Mouse (Mus musculus) forebrain, embryonic 15.5 days (tissue): Measurements from ENCODE around the gene Scaf1. TPM values are rescaled to one million over a fixed set of nuclear protein-coding genes. Genes with fewer than 3 reads are reported as not detected.
"Not testable (repeated sequence)": the region's sequence is repeated elsewhere in the genome, so short reads cannot be mapped to it uniquely, and the experiment has no call there.

Experiments used
- ATAC-seq: fragments of 200-750 bp; cut with Nextera tagmentation; replicated peaks from 2 replicates; pipeline ENCODE4 v1.8.0; 2017; ENCODE audit warnings: mild to moderate bottlenecking, moderate TSS enrichment, moderate library complexity
- H3K27ac ChIP-seq: fragments of 300-500 bp; sonication (generic); replicated peaks from 2 replicates; pipeline ENCODE4 v1.5.1; 2015; ENCODE audit warnings: mild to moderate bottlenecking, inconsistent platforms
- H3K27me3 ChIP-seq: fragments of 300-500 bp; sonication (generic); 2 replicates; pipeline ENCODE4 v1.6.1; 2015; ENCODE audit warnings: inconsistent platforms
- H3K36me3 ChIP-seq: fragments of 300-500 bp; sonication (generic); 2 replicates; pipeline ENCODE4 v1.6.1; 2015; ENCODE audit warnings: mild to moderate bottlenecking, inconsistent platforms
- H3K4me1 ChIP-seq: fragments of 300-500 bp; sonication (generic); 2 replicates; pipeline ENCODE4 v1.6.1; 2015; ENCODE audit warnings: inconsistent platforms
- H3K4me2 ChIP-seq: fragments of 300-500 bp; sonication (generic); replicated peaks from 2 replicates; pipeline ENCODE4 v1.6.1; 2015; ENCODE audit warnings: mild to moderate bottlenecking, inconsistent platforms
- H3K4me3 ChIP-seq: fragments of 300-500 bp; sonication (generic); 2 replicates; pipeline ENCODE4 v1.5.1; 2015; ENCODE audit warnings: mild to moderate bottlenecking, inconsistent platforms
- H3K9ac ChIP-seq: fragments of 300-500 bp; sonication (generic); replicated peaks from 2 replicates; pipeline ENCODE4 v1.6.1; 2015; ENCODE audit warnings: mild to moderate bottlenecking, inconsistent platforms
- H3K9me3 ChIP-seq: fragments of 300-500 bp; sonication (generic); 2 replicates; pipeline ENCODE4 v1.6.1; 2016; ENCODE audit warnings: inconsistent platforms
- WGBS: fragments of 180-500 bp; shearing (Covaris S2); methylation state at CpG from one replicate; pipeline ENCODE4 v1.1.7; 2015; ENCODE audit warnings: mixed read lengths; 5-methylcytosine and 5-hydroxymethylcytosine counted together
- polyA plus RNA-seq: library from polyadenylated mRNA; unstranded; fragments of >200 nt; fragmentation: Nextera tagmentation; extraction: Ambion mirVana; gene quantifications from 2 replicates; pipeline ENCODE4 v1.2.1, GENCODE M21; 2015

Scaf1 gene
- polyA plus RNA-seq, 1 experiment from 2014 or later, result 42.8 TPM

- H3K9ac ChIP-seq, result no peak overlapping the region
- no peak overlapping the region for H3K27ac ChIP-seq
- H3K4me2 ChIP-seq, result no peak overlapping the region
- H3K4me3 ChIP-seq, result no peak overlapping the region
- ATAC-seq, result no peak
- no peaks in the 10 kb centered on the region for H3K27me3 ChIP-seq
- H3K36me3 ChIP-seq, result peaks cover 98% of the 10 kb centered on the region
- H3K9me3 ChIP-seq, result no peaks in the 10 kb centered on the region
- no peaks in the 10 kb centered on the region for H3K4me1 ChIP-seq
- WGBS, result 74% methylated on average over 7 of the region's 7 CpGs
Measured at GRCm38 (mm10) chr7:45037720-45038361, 21.7 kb upstream of the Scaf1 start.

GRCm38 (mm10) chr7:45036702-45037101, 20.5 kb upstream of the Scaf1 start:
- Histone ChIP-seq H3K27me3 (no peaks in the 10 kb centered on the region), H3K36me3 (peaks cover 98% of the 10 kb centered on the region), H3K27ac (no peak overlapping the region), H3K9me3 (no peaks in the 10 kb centered on the region), H3K4me2 (no peak overlapping the region), H3K4me1 (no peaks in the 10 kb centered on the region), H3K4me3 (no peak overlapping the region), H3K9ac (no peak overlapping the region)
- WGBS, result 94% methylated on average over 11 of the region's 11 CpGs
- ATAC-seq, result no peak

- no peak for ATAC-seq
- WGBS, result 96% methylated on average over 3 of the region's 3 CpGs
- no peak overlapping the region for H3K4me3 ChIP-seq
Measured at GRCm38 (mm10) chr7:45035631-45036030, 19.5 kb upstream of the Scaf1 start.

DNA sequence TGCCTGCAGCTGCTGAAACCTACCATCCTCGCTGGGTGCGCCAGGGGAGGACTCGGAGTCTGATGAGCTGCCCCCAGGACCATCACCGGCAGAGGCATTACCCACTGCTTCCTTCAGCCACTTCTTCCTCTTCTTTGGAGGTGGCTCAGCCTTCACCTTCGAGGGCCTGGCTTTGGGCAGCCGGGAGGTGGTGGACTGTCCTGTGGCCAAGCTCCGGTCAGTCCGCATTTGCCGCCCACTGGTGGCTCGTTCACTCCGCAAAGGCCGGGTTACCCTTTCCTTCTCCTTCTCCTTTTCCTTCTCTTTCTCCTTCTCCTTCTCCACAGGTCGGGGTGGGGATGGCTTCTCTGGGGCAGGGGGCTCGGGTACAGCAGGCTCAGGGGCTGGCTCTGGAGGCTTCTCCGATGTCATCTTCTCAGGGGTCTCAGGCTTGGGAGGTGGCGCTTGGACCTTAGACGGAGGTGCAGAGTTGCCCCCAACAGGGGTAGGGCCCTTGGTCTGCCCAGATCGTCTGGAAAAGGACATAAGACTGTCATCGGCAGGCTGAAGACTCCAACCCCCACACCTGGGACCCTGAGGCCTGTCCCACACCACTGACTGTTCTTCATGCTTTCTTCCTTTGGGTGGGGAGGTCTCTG, 17.7 kb upstream of the Scaf1 start:
- peaks cover 93% of the 10 kb centered on the region for H3K36me3 ChIP-seq
- H3K9me3 ChIP-seq, result no peaks in the 10 kb centered on the region
- H3K9ac ChIP-seq, result no peak overlapping the region
- H3K27ac ChIP-seq, result no peak overlapping the region
- no peak for ATAC-seq
- no peaks in the 10 kb centered on the region for H3K4me1 ChIP-seq
- no peak overlapping the region for H3K4me3 ChIP-seq
- no peak overlapping the region for H3K4me2 ChIP-seq
- no peaks in the 10 kb centered on the region for H3K27me3 ChIP-seq
- 94% methylated on average over 19 of the region's 19 CpGs for WGBS

More at GRCm38 (mm10) chr7:45035631-45036030, 19.5 kb upstream of the Scaf1 start:
- no peaks in the 10 kb centered on the region for H3K4me1 ChIP-seq
- H3K4me2 ChIP-seq, result no peak overlapping the region
- no peaks in the 10 kb centered on the region for H3K27me3 ChIP-seq
- peaks cover 98% of the 10 kb centered on the region for H3K36me3 ChIP-seq
- no peak overlapping the region for H3K27ac ChIP-seq
- no peaks in the 10 kb centered on the region for H3K9me3 ChIP-seq
- no peak overlapping the region for H3K9ac ChIP-seq

DNA sequence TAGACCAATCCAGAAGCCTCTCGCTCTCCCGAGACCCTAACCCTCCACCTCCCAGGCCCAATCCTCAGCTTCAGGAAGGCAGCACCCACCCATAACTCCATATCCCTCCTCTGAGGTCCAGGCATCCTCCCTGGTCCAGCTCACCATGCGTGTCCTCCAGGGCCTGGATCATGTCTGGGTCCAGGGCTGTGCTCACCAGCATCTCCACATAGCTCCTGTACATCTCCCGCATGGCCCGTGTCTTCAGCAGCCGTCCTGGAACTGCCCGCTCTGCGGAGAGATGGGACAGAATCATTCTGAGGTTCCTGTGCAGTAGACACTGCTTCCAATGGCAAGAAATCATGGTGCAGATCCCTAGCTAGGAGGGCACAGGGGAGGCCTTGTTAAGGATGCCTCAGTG, 14.7 kb upstream of the Scaf1 start:
- H3K36me3 ChIP-seq, result peaks cover 91% of the 10 kb centered on the region
- WGBS, result 97% methylated on average over 8 of the region's 8 CpGs
- no peak overlapping the region for H3K4me2 ChIP-seq
- H3K9ac ChIP-seq, result no peak overlapping the region
- H3K27me3 ChIP-seq, result no peaks in the 10 kb centered on the region
- H3K9me3 ChIP-seq, result no peaks in the 10 kb centered on the region
- H3K27ac ChIP-seq, result no peak overlapping the region
- no peak overlapping the region for H3K4me3 ChIP-seq
- H3K4me1 ChIP-seq, result no peaks in the 10 kb centered on the region
- ATAC-seq, result no peak

- peaks cover 82% of the 10 kb centered on the region for H3K36me3 ChIP-seq
- H3K27me3 ChIP-seq, result no peaks in the 10 kb centered on the region
- WGBS, result 88% methylated on average over 6 of the region's 6 CpGs
- no peaks in the 10 kb centered on the region for H3K9me3 ChIP-seq
- no peak overlapping the region for H3K4me2 ChIP-seq
- H3K4me1 ChIP-seq, result no peaks in the 10 kb centered on the region
- H3K4me3 ChIP-seq, result no peak overlapping the region
- H3K27ac ChIP-seq, result no peak overlapping the region
- H3K9ac ChIP-seq, result no peak overlapping the region
- no peak for ATAC-seq
Measured at GRCm38 (mm10) chr7:45029995-45030394, 13.8 kb upstream of the Scaf1 start.

GRCm38 (mm10) chr7:45028351-45028750, 12.2 kb upstream of the Scaf1 start:
- no peak overlapping the region for H3K9ac ChIP-seq
- WGBS, result 95% methylated on average over 11 of the region's 11 CpGs
- H3K4me2 ChIP-seq, result no peak overlapping the region

DNA sequence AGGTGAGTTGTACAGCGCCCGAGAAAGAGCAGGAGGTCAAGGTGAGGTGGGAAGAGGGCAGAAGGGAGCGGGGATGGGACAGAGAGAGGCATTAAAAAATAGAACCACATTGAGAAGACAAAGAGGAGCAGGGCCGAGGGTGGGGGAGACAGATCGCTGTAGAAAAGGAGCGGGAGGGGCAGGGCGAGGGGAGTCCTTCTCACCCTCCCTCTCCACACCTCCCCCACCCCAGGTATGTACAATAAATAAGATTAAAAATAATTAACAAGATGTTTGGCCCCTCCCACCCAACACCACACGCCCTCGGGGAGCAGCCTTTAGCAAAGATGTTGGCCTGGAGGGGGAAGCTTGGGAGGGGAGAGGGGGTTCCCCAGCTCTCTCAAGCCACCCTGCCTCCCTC, 11.6 kb upstream of the Scaf1 start:
- Histone ChIP-seq H3K27ac (no peak overlapping the region), H3K4me3 (no peak overlapping the region), H3K9me3 (no peaks in the 10 kb centered on the region), H3K36me3 (peaks cover 60% of the 10 kb centered on the region), H3K4me1 (no peaks in the 10 kb centered on the region), H3K9ac (no peak overlapping the region), H3K4me2 (no peak overlapping the region), H3K27me3 (no peaks in the 10 kb centered on the region)
- no peak for ATAC-seq
- WGBS, result 92% methylated on average over 9 of the region's 9 CpGs

More at GRCm38 (mm10) chr7:45028351-45028750, 12.2 kb upstream of the Scaf1 start:
- Histone ChIP-seq H3K36me3 (peaks cover 66% of the 10 kb centered on the region), H3K4me3 (no peak overlapping the region), H3K27me3 (no peaks in the 10 kb centered on the region), H3K4me1 (no peaks in the 10 kb centered on the region), H3K27ac (no peak overlapping the region), H3K9me3 (no peaks in the 10 kb centered on the region)
- no peak for ATAC-seq

GRCm38 (mm10) chr7:45026256-45026655, 10.1 kb upstream of the Scaf1 start:
- WGBS, result 53% methylated on average over 2 of the region's 2 CpGs
- Histone ChIP-seq H3K4me1 (no peaks in the 10 kb centered on the region), H3K36me3 (peaks cover 45% of the 10 kb centered on the region), H3K9me3 (no peaks in the 10 kb centered on the region), H3K27ac (no peak overlapping the region), H3K9ac (no peak overlapping the region), H3K4me3 (no peak overlapping the region), H3K4me2 (no peak overlapping the region), H3K27me3 (no peaks in the 10 kb centered on the region)
- ATAC-seq, result no peak

DNA sequence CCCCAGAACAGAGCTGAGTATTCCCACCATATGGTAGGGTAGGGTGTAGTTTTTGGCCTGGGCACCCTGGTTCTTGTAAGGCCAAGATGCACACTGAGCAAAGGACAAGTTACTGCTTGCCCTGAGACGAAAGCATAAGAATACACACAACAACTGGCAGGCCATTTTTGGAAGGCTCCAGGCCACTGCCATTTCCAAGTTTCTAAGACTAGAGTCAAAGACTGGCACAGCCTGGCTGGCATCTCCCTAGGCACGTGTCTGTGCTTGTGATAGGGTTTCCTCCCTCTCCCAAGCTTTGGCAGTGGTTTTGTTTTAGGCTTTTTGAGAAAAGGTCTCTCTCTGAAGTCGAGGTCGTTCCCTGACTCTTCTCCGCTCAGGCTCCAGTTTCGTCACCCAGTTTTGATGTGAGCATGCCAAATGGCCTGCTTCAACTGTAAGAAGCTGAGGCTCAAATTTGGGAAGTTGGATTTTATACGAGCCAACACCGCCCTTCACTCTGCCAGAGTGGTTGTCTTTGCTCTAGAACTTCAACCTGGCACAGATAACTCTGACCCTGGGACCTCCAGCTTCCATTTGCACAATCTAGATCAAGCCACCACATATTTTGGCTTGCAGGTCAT, 9.5 kb upstream of the Scaf1 start:
- Histone ChIP-seq H3K9me3 (no peaks in the 10 kb centered on the region), H3K4me3 (no peak overlapping the region), H3K9ac (no peak overlapping the region), H3K27ac (peak overlapping the region; percentile 47), H3K27me3 (no peaks in the 10 kb centered on the region), H3K4me1 (no peaks in the 10 kb centered on the region), H3K4me2 (no peak overlapping the region), H3K36me3 (peaks cover 39% of the 10 kb centered on the region)
- ATAC-seq, result no peak
- WGBS, result 75% methylated on average over 8 of the region's 8 CpGs

- no peaks in the 10 kb centered on the region for H3K9me3 ChIP-seq
- H3K27me3 ChIP-seq, result no peaks in the 10 kb centered on the region
- peaks cover 30% of the 10 kb centered on the region for H3K36me3 ChIP-seq
- no peak for ATAC-seq
- H3K4me2 ChIP-seq, result no peak overlapping the region
- no peak overlapping the region for H3K4me3 ChIP-seq
- H3K27ac ChIP-seq, result peak overlapping the region; percentile 47; the same call in 1 of the 2 replicates
- no peaks in the 10 kb centered on the region for H3K4me1 ChIP-seq
- 90% methylated on average over 15 of the region's 15 CpGs for WGBS
- no peak overlapping the region for H3K9ac ChIP-seq
Measured at GRCm38 (mm10) chr7:45024281-45025248, 8.4 kb upstream of the Scaf1 start.

- WGBS, result 86% methylated on average over 5 of the region's 5 CpGs
- H3K9ac ChIP-seq, H3K4me1 ChIP-seq, H3K27ac ChIP-seq, H3K9me3 ChIP-seq, H3K27me3 ChIP-seq, H3K4me3 ChIP-seq, H3K4me2 ChIP-seq, ATAC-seq: not testable (repeated sequence)
- peaks cover 25% of the 10 kb centered on the region for H3K36me3 ChIP-seq
Measured at GRCm38 (mm10) chr7:45023711-45024110, 7.5 kb upstream of the Scaf1 start.
